Mouse (Mus musculus): ENCODE measurements around the gene Mex3d. TPM values are rescaled to one million over a fixed set of nuclear protein-coding genes. Genes with fewer than 3 reads are reported as not detected.

Mex3d gene
- total and polyA plus RNA-seq, 2 experiments from 2014 or later = 2.9 to 20.0 TPM

DNA sequence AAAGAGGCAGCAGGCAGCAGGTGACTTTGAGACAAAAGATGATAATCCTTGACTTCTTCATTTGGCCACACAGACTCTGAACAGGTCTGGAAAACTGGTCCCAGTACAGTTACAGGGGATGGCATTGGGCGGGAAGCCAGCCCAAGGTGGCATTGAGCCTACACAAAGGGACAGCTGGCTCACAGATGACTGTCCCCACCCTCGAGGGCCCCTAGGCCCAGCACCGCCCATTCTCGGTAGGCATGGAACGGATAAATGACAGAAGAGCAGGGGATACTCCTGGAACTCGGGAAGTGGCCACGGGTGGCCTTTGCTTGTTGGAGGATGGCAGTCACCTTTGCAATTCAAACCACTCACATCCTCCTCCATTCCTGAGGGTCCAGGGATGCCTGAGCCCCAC is 2.1 kb downstream of the Mex3d start:
- peak overlapping the region; percentile 79 for H3K27ac ChIP-seq (ENCODE audit: low read depth)
- H3K4me2 ChIP-seq (ENCODE audit: low read depth, low read length) = peak overlapping the region; percentile 94
- WGBS = 21% methylated on average over 7 of the region's 7 CpGs
- no peak for TF ChIP-seq EP300 (IDR thresholded peaks at IDR 0.05; ENCODE audit: low read depth)
- no peak for TF ChIP-seq CTCF (IDR thresholded peaks at IDR 0.05; ENCODE audit: low read depth)
- no peak for ATAC-seq (ENCODE audit: insufficient read depth, low read depth)
- H3K4me1 ChIP-seq (ENCODE audit: control insufficient read depth, insufficient read depth) = peaks cover 22% of the 10 kb centered on the region
- H3K9me3 ChIP-seq (replicated peaks; ENCODE audit: control insufficient read depth, low read length) = no peaks in the 10 kb centered on the region
- H3K36me3 ChIP-seq (replicated peaks; ENCODE audit: control insufficient read depth, insufficient read depth, low read length) = peaks cover 25% of the 10 kb centered on the region
- H3K4me3 ChIP-seq (ENCODE audit: low read depth, low read length) = peak overlapping the region; percentile 65
- DNase-seq (ENCODE audit: low spot score) = no peak
- H3K9ac ChIP-seq (replicated peaks; ENCODE audit: low read depth, low read length) = peak overlapping the region; percentile 90
- H3K27me3 ChIP-seq (ENCODE audit: control insufficient read depth, insufficient read depth, low read length) = no peaks in the 10 kb centered on the region

DNA sequence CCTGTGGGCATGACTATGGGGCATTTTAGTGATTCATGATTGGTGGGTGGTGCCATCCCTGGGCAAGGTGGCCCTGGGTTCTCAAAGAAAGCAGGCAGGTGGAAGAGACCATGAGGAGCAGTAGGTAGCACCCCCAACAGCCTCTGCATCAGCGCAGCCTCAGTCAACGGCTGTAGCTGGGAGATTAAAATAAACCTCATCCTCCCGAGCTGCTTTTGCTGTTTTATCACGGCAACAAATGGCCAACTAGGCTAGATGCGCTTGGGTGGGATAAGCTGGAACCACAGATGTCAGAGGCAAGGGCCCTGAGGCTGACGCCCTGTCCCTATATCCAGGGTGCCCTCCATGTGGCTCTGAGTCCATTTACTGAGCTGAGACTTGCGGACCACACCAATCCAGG is 2.8 kb downstream of the Mex3d start:
- TF ChIP-seq CTCF (IDR thresholded peaks at IDR 0.05; ENCODE audit: low read depth) = no peak
- no peak for TF ChIP-seq EP300 (IDR thresholded peaks at IDR 0.05; ENCODE audit: low read depth)
- Histone ChIP-seq H3K27me3 (ENCODE audit: control insufficient read depth, insufficient read depth, low read length) (no peaks in the 10 kb centered on the region), H3K4me2 (ENCODE audit: low read depth, low read length) (peak overlapping the region; percentile 94; the same call in 1 of the 2 replicates), H3K4me1 (ENCODE audit: control insufficient read depth, insufficient read depth) (peaks cover 22% of the 10 kb centered on the region), H3K4me3 (ENCODE audit: low read depth, low read length) (no peak overlapping the region; the same call in 1 of the 2 replicates), H3K9me3 (replicated peaks; ENCODE audit: control insufficient read depth, low read length) (no peaks in the 10 kb centered on the region), H3K36me3 (replicated peaks; ENCODE audit: control insufficient read depth, insufficient read depth, low read length) (peaks cover 30% of the 10 kb centered on the region), H3K9ac (replicated peaks; ENCODE audit: low read depth, low read length) (no peak overlapping the region), H3K27ac (ENCODE audit: low read depth) (no peak overlapping the region)
- no peak for ATAC-seq (ENCODE audit: insufficient read depth, low read depth)
- WGBS = 63% methylated on average over 7 of the region's 7 CpGs
- DNase-seq (ENCODE audit: low spot score) = no peak

DNA sequence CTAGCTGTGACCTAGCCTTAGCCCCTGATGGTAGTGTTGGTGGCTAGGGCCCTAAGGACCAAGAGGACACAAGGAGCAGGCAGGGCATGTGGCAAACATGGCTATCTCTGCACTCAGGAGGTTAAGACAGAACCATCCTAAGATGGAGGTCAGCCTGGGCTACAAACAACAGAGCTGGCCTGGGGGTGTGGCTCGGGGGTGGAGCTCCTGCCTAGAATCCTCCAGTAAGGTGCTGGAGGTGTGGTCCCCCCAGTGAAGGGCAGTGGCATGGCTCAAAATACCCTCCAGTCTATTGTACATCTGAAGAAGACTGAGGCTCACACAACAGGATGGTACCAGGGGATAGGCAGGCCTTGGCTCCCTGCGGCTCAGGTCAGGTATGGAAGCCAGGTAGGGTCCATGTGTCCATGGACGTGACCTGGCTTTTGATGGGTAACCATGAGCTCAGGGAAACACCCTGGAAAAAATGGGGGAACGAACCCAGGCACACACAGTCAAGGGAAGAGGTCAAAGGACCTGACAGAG is 3.3 kb downstream of the Mex3d start:
- Histone ChIP-seq H3K4me1 (ENCODE audit: control insufficient read depth, insufficient read depth) (peaks cover 22% of the 10 kb centered on the region), H3K9ac (replicated peaks; ENCODE audit: low read depth, low read length) (no peak overlapping the region), H3K4me2 (ENCODE audit: low read depth, low read length) (no peak overlapping the region), H3K9me3 (replicated peaks; ENCODE audit: control insufficient read depth, low read length) (no peaks in the 10 kb centered on the region), H3K36me3 (replicated peaks; ENCODE audit: control insufficient read depth, insufficient read depth, low read length) (peaks cover 32% of the 10 kb centered on the region), H3K4me3 (ENCODE audit: low read depth, low read length) (no peak overlapping the region), H3K27me3 (ENCODE audit: control insufficient read depth, insufficient read depth, low read length) (no peaks in the 10 kb centered on the region), H3K27ac (ENCODE audit: low read depth) (no peak overlapping the region)
- DNase-seq (ENCODE audit: low spot score) (no peak), ATAC-seq (ENCODE audit: insufficient read depth, low read depth) (no peak)
- TF ChIP-seq CTCF (IDR thresholded peaks at IDR 0.05; ENCODE audit: low read depth) = no peak
- no peak for TF ChIP-seq EP300 (IDR thresholded peaks at IDR 0.05; ENCODE audit: low read depth)
- WGBS = 87% methylated on average over 4 of the region's 4 CpGs

DNA sequence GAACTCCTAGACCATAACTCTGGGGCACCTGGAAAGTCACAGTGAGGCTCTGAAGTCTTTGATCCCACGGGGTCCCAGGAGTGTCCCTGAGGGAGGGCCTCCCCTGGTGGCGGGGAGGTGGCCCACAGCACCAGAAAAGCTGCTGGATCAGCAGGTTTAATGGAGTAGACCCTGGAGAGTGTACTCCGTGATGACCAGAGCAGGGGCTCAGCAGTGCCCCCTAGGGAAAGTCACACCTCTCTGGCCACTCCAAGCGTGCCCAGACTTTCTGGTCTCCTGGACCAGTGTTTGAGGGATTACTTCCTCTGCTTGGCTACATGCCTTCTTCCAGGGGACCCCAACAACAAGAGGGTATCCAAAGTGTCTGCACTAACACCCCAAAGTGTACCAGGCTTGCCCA is 4.0 kb downstream of the Mex3d start:
- DNase-seq (ENCODE audit: low spot score) = no peak
- TF ChIP-seq CTCF (IDR thresholded peaks at IDR 0.05; ENCODE audit: low read depth) (0 out of 2 replicates have a peak, but pooled peaks have one; percentile 7), EP300 (IDR thresholded peaks at IDR 0.05; ENCODE audit: low read depth) (no peak)
- Histone ChIP-seq H3K27ac (ENCODE audit: low read depth) (no peak overlapping the region), H3K4me3 (ENCODE audit: low read depth, low read length) (no peak overlapping the region), H3K4me1 (ENCODE audit: control insufficient read depth, insufficient read depth) (peaks cover 22% of the 10 kb centered on the region), H3K36me3 (replicated peaks; ENCODE audit: control insufficient read depth, insufficient read depth, low read length) (peaks cover 32% of the 10 kb centered on the region), H3K9me3 (replicated peaks; ENCODE audit: control insufficient read depth, low read length) (no peaks in the 10 kb centered on the region), H3K9ac (replicated peaks; ENCODE audit: low read depth, low read length) (no peak overlapping the region), H3K4me2 (ENCODE audit: low read depth, low read length) (no peak overlapping the region), H3K27me3 (ENCODE audit: control insufficient read depth, insufficient read depth, low read length) (no peaks in the 10 kb centered on the region)
- no peak for ATAC-seq (ENCODE audit: insufficient read depth, low read depth)
- 65% methylated on average over 4 of the region's 4 CpGs for WGBS

DNA sequence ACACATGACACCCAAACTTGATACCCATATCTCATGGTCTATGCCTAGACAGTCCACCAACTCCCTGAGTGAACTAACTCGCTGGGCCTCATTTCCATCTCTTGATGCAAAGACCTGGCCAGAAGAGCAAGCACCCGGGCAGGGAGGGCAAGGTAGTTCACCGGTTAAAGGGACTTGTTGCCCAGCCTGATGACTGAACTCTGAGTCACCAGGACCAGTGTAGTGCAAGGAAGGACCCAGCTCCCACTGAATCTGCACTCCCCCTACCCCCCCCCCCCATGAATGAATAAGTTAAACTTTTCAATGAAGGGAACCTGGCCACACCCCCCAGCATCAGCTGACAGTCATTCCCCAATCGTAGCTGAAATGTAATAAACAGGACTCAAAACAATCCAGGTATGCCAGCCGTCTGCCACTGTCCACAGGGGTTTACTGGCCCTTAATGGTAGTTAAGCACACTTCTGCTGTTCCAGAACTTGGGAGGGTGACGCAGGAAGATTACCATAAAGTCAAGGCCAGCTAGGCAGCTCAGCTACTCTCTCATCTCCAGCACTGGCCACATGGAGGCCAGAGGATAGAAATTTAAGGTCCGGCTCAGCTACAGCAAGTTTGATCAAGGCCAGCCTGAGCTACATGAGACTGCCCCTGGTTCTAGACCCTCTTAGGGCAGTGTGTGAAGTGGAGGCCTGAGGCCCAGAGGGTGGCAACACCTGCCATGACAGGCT is 4.7 kb downstream of the Mex3d start:
- H3K9me3 ChIP-seq (replicated peaks; ENCODE audit: control insufficient read depth, low read length) = no peaks in the 10 kb centered on the region
- ATAC-seq (ENCODE audit: insufficient read depth, low read depth) (no peak), DNase-seq (ENCODE audit: low spot score) (no peak)
- no peak overlapping the region for H3K27ac ChIP-seq (ENCODE audit: low read depth)
- TF ChIP-seq CTCF (IDR thresholded peaks at IDR 0.05; ENCODE audit: low read depth) = no peak
- no peak for TF ChIP-seq EP300 (IDR thresholded peaks at IDR 0.05; ENCODE audit: low read depth)
- no peak overlapping the region for H3K4me3 ChIP-seq (ENCODE audit: low read depth, low read length)
- H3K27me3 ChIP-seq (ENCODE audit: control insufficient read depth, insufficient read depth, low read length) = no peaks in the 10 kb centered on the region
- H3K36me3 ChIP-seq (replicated peaks; ENCODE audit: control insufficient read depth, insufficient read depth, low read length) = peaks cover 32% of the 10 kb centered on the region
- H3K4me1 ChIP-seq (ENCODE audit: control insufficient read depth, insufficient read depth) = peaks cover 15% of the 10 kb centered on the region
- WGBS = 85% methylated on average over 7 of the region's 7 CpGs
- no peak overlapping the region for H3K9ac ChIP-seq (replicated peaks; ENCODE audit: low read depth, low read length)
- H3K4me2 ChIP-seq (ENCODE audit: low read depth, low read length) = no peak overlapping the region
